Mouse (Mus musculus) frontal cortex, adult 2 months (tissue): ENCODE measurements at regions not wholly inside any gene's neighbourhood (a gene's known extent, or its start where the extent isn't known, plus 50 kb on each side); places are given as distances from the start of the nearest gene placed in this dataset.

Source experiments
- DNase-seq, 2 experiments: peaks; one replicate each; pipeline ENCODE4 v3.0.0; 2022; ENCODE audit warnings: low spot score in 1 of 2; ENCODE audit errors: extremely low spot score in 1 of 2

DNA sequence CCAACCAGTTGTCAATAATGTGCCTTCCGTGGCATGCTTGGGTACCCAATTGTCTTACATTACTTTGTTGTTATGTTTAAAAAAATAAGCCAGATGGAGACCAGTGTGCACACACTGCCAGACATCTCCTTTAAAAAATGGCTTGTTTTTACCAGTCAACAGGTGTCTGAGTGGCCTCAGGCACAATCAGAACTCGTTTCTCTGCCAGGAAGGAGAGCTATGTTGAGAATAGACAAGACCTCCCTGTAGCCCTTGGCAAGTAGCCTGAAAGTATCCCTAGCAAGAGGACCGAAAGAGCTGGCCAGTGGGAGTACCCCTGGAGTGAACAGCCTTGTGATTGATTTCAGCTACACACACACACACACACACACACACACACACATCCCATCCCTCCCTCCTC is 74.8 kb upstream of the Ptprt start:
- DNase-seq: no peak

DNA sequence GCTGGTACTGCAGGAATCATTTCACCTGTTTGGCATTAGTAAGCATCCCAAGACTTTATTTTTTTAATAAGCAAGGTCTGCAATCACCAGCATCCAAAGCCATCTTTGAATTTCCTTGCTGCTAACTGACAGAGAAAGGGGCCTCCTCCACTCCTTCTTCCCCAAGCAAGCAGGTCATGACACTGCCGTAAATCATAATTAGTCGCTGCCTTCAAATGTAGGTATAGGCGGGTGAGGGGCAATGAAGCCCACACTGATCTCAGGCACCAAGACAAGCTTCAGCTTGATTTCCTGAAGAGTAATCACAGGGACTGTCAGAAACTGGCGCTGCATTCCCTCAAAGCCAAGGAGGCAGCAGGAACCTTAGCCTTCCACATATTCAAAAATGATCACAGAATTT is 73.3 kb upstream of the Ptprt start:
- no peak for DNase-seq

DNA sequence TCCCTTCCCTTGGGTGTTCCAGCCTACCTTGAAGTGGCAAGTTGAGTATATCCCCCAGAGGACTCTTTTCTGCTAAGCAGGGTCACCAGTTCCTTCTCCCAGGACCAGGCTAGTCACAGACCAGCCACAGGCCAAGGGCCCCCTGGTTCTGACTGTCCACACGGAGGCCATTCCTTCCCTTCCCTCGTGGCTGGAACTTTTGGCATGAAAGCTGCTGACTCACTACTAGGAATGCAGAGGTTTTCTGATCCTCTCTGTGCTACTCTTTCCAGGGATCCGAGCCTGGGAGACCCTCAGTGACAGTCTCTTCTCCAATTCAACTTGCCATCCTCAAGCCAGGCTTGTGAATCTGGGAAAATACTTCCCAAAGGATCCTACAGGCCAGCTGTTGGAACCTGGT is 59.1 kb upstream of the Ptprt start:
- DNase-seq: no peak

DNA sequence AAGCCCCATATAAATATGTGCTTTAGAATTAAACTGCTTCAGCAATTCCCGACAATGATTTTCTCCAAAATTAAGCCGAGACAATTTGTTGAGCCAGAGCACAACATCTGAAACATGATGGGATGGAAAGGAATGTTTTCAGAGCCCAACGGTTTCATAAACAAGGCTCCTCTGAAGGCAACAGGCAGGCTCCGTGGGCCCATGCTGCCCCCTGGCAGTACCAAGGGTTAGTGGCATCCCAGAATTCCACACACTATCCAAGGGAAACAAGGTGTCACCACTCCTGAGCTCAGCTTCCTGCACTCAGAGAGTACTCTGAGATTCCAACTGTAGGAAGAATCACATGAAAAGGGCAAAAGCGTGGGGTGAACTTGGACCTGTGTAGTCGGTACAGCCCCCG is 57.5 kb upstream of the Ptprt start:
- DNase-seq: no peak

DNA sequence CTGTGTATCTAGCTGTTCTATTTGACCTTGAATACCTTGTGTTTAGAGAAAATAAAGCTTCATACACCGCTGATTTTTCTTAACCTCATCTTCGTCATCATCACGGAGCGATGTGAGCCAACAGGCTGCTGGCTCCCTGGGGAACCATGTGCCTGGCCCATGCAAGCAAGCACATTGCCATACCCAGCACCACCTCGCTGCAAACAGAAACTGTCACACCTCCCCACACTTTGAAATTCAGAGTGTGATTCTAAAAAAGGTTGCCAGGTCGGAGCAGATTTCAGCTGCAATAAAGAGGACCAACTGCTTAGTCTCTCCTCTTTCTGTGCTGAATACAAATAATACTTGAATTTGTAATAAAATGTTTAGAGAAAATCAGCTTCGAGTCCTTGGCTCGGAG is 54.0 kb upstream of the Ptprt start:
- DNase-seq: peak; percentile 21 to 53

DNA sequence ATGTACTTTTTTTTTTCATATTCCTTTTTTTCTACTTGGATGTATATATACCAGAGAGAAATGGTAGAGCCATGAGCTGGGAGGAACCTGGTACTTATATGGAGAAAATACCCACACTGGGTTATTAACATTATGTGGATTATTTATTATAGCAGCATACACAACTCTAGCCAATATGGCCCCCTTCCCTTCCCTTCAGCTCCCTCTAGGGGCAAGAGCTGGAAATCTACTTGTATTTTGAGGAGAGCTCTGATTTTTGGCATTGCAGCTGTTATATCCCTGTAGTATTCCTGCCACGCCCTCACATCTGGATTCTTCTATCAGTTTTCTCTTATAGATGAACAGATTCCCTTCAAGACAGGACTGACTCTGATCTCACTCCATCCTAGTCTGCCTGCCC is 52.0 kb upstream of the Ptprt start:
- DNase-seq: no peak

DNA sequence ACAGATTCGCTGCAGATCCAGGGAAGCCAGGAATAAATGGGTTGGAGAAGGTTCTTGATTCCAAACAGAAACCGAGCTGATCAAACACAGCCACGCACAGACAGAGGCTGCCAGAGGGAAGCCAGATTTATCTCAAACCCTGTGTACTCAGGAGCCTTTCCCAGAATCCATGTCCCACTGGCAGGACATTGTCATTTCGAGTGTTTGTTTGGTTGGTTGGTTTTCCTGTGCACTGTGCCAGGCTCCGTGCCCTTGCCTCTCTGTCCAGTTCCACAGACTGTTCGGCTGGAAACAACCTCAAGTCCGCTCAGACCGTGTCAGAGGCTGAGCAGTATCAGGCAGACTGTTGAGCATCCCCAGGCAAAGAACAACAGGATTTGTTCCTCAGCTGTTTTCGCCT is 51.4 kb upstream of the Ptprt start:
- no peak for DNase-seq
